Mouse (Mus musculus) gastrocnemius, adult 18-20 months (tissue): Measurements from ENCODE around the gene Vax2. TPM values are rescaled to one million over a fixed set of nuclear protein-coding genes. Genes with fewer than 3 reads are reported as not detected.
A peak's percentile ranks its signal among the peaks of the same experiment; 100 is the strongest.

Source experiments
- DNase-seq: peaks from one replicate; pipeline ENCODE4 v3.0.0; 2021; ENCODE audit warnings: low spot score
- long read RNA-seq, 2 experiments: library from polyadenylated mRNA; stranded (forward); transcript quantifications; one replicate each; pipeline ENCODE4 v2.0.0; 2021
- total RNA-seq, 2 experiments: library from RNA; stranded (reverse); gene quantifications; 2 replicates each; pipeline ENCODE4 v1.2.3; 2021

The Vax2 gene
- not detected for total RNA-seq
- long read RNA-seq, experiment 1 = 0 reads
- long read RNA-seq, experiment 2 = 0 reads

GRCm38 (mm10) chr6:83711067-83711675, at the start of gene Vax2:
Vax2 (plus strand) TSS chr6:83711264.
- DNase-seq = peak; percentile 77

DNA sequence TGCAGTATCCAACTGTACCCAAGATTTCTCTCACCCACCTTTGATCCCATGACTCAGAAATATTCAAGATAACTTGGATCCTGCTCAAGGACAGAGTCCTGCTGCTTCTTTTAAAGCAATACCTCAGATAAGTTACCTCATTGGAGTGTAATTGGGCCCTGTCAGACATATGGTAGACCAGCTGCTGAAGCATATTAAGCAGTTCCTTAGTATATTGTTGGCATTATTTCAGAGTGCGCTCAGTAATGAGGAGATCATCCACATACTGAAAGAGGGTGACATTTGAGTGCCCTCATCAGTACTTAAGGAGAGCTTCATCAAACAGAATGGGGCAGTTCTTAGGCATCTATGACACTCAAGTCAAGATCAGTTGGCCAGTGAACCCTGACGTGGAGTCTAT, 46.1 kb upstream of the Vax2 start:
- no peak for DNase-seq

- peak; percentile 32 for DNase-seq
Observed at GRCm38 (mm10) chr6:83673395-83673794, 37.7 kb upstream of the Vax2 start.

DNA sequence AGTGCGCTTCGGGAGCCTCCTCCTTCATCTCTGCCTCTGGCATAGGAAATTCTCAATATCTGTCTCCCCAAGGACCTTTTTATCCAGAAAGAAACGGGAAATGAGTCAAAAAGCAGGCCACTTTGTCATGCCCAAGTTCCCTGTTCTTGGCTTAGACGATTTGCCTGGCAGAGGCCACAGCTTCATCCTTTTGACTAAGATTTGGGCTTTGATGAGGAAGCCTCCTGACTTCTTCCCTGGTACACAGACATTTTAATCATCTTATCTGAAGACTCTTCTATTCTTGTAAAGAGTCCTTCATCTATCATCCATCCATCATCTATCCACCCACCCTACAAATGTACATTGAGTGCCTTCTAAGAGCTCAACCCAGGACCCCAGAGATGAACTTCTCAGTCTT, 33.3 kb upstream of the Vax2 start, which contains the start of gene Cd207:
TSS of gene Cd207 (minus strand) at position 101 of the 400 bp plus-strand sequence.
- no peak for DNase-seq

DNA sequence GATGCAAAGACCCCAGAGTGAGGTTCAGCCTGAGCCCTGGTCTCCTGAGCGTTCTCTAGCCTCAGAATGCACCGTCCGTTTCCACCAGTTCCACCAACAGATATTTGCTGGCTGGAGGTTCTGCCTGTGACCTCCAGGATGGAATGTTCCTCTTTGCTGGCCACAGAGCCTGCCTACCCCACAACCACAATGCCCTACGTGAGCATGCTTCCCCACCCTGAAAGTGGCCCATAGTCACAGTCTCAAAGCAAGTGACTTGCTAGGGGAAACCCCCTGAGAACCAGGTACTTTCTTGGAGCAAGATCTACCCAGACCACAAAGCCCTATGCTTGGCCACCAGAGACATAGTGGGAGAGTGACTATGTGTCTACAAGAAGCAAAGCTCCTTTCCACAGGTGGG, 21.7 kb upstream of the Vax2 start:
- DNase-seq = no peak

GRCm38 (mm10) chr6:83690277-83690676, 20.8 kb upstream of the Vax2 start:
- peak; percentile 41 for DNase-seq

DNA sequence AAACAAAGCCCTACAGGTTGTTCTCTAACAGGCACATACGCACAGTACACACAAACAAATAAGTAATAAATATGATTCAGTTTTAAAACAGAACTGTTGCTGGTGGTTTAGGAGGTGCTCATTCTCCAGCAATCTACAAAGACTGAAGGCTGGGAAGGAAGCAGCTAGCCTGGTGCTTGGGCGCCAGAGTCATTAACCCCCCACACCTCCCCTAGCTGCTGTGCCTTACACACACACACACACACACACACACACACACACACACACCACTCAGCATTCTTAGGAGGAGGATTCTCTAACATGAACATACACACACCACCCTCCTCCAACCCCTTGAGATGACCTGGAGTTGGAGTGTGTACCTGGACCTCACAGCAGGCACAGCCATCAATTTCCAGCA, 20.1 kb upstream of the Vax2 start:
- no peak for DNase-seq

GRCm38 (mm10) chr6:83692962-83693361, 18.1 kb upstream of the Vax2 start:
- no peak for DNase-seq

DNA sequence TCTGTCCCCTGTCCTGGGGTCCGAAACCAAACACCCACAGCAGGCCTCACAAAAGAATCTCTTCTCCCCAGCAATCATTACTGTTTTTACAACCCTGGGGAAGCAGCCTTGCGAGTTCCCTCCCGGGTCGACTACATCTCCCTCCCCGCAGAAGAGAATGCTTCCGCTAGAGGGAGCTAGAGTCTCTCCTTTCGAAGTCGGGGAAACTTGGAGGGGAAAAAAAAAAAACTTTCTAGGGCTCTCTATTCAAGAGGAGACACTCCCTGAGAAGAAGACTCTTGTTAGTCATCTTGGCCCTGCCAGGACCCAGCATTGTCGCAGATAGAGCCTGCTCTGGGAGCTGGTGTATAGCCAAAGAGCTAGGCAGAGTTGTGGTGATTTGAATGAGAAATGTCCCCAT, 17.2 kb upstream of the Vax2 start:
- DNase-seq = peak; percentile 68

- no peak for DNase-seq
Observed at GRCm38 (mm10) chr6:83695731-83696130, 15.3 kb upstream of the Vax2 start.

DNA sequence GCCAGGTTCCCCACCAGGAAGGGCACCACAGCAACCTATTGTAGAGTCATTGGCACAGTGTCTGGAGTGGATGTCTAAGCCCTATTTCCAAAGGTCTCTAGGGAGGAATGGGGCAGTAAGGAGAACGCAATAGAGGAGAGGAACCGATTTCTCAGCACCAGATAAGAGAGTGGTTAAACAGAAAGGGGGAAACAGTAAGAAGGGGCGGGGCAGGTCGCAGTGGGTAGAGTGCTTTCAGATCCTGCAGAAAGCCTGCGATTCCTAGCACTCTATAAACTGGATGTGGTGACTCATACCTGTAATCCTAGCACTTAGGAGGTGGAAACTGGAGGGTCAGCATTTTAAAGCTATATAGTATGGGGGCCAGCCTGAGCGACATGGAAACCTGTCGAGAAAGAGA, 14.4 kb upstream of the Vax2 start:
- no peak for DNase-seq

- DNase-seq = no peak
Observed at GRCm38 (mm10) chr6:83697932-83698331, 13.1 kb upstream of the Vax2 start.

GRCm38 (mm10) chr6:83699971-83700370, 11.1 kb upstream of the Vax2 start:
- no peak for DNase-seq

DNA sequence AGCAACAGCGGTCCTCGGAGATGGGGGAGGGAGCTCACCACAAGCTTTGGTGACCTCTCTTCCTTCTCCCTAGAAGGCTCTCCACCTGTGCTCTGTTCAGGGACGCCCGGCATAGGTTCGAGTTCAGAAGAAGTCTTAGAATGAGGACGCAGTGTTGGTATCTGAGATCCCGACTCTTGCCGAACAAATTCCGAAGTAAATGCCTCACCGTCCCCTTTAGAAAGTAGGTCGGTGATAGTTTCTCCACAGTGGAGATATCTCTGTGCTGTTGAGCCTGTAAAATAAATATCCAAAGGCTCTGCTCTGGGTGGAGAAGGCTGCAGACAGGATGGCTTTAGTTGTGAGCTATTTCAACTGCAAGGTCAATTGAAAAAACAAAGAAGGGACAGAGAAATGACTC, 10.1 kb upstream of the Vax2 start:
- no peak for DNase-seq

GRCm38 (mm10) chr6:83702146-83702999, 8.7 kb upstream of the Vax2 start:
- no peak for DNase-seq

GRCm38 (mm10) chr6:83703000-83703721, 7.9 kb upstream of the Vax2 start:
- no peak for DNase-seq

GRCm38 (mm10) chr6:83703722-83704078, 7.4 kb upstream of the Vax2 start:
- DNase-seq = no peak

- no peak for DNase-seq
Observed at GRCm38 (mm10) chr6:83704294-83704693, 6.8 kb upstream of the Vax2 start.

DNA sequence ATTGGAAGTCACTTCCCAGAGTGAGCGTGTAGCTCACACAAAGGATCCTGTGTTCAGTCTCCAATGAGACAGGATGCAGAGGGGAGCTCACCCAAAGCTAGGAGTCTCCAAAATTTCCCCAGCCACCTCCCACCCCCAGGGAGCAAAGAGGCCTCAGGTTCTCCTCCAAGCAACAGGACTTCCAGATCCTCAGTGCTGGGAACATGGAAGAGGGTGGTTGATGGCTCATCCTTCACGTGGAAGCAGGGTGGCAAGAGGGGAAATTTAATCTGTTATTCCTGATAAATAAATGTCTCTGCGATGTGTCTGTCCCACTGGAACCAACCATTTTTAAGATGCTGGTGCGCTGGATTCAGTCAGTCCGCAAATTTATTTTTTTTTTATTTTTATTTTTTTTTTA, 6.4 kb upstream of the Vax2 start:
- DNase-seq = no peak

DNA sequence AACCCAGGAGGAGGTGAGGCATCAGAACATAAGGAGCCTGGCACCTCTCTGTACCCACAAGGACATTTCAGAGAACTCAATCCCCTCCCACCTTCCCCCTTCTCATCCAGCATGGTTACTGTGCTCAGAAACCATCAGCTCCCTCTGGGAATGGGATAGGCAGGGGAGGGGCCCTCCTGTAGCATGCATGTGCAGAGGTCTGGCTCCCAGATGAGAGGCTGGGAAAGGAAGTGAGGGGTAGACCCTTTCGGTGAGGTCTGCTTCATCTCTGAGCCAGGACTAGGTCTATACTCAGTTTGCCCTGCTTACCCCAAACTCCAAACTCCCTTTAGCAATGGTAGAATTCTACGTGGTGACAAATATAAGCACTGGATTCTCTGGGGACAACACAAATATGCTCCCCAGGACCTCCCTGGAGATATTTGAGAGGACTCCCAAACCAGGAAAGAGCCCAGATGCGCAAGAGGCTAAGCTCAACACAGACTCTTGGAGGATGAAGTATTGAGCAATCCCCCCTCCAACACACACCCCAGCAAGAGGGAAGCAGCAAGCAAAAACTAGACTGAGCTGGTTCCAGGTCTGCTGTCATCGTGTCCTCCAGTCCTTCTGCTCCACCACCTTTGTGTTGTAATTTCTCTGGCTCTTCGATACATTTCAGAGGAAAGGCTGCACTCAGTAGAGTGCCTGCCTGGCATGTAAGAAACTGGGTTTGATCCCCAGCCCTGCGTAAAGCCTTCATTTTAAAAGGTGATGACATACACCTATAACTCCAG, 3.1 kb upstream of the Vax2 start:
- DNase-seq = no peak

GRCm38 (mm10) chr6:83710361-83711066, 550 bp upstream of the Vax2 start:
- no peak for DNase-seq
